Mouse (Mus musculus) kidney, postnatal 0 days (tissue): ENCODE measurements around the gene Ccdc177. TPM values are rescaled to one million over a fixed set of nuclear protein-coding genes. Genes with fewer than 3 reads are reported as not detected.
"Not testable (repeated sequence)": the region's sequence is repeated elsewhere in the genome, so short reads cannot be mapped to it uniquely, and the experiment has no call there.

Experiments
- ATAC-seq: fragments of 200-750 bp; cut with Nextera tagmentation; replicated peaks from 2 replicates; pipeline ENCODE4 v1.8.0; 2017; ENCODE audit warnings: low read depth, moderate number of reproducible peaks, moderate TSS enrichment, moderate library complexity; ENCODE audit not compliant: low FRiP score
- DNase-seq: peaks from one replicate; pipeline ENCODE4 v3.0.0-alpha.2; 2016; ENCODE audit warnings: low spot score
- H3K27ac ChIP-seq: fragments of 300-500 bp; sonication (generic); 2 replicates; pipeline ENCODE4 v1.5.1; 2014; ENCODE audit warnings: mild to moderate bottlenecking
- H3K27me3 ChIP-seq: fragments of 300-500 bp; sonication (generic); 2 replicates; pipeline ENCODE4 v1.6.1; 2014; ENCODE audit warnings: low read length, mixed read lengths; ENCODE audit not compliant: insufficient read depth
- H3K36me3 ChIP-seq: fragments of 300-500 bp; sonication (generic); 2 replicates; pipeline ENCODE4 v1.6.1; 2014; ENCODE audit warnings: low read length, mixed read lengths; ENCODE audit not compliant: insufficient read depth
- H3K4me1 ChIP-seq: fragments of 300-500 bp; sonication (generic); replicated peaks from 2 replicates; pipeline ENCODE4 v1.6.1; 2014; ENCODE audit warnings: antibody characterized with exemption, low read length, mixed read lengths; ENCODE audit not compliant: insufficient read depth
- H3K4me2 ChIP-seq: fragments of 300-500 bp; sonication (generic); 2 replicates; pipeline ENCODE4 v1.6.1; 2014; ENCODE audit warnings: mild to moderate bottlenecking, low read length, moderate library complexity, mixed read lengths
- H3K4me3 ChIP-seq: fragments of 300-500 bp; sonication (generic); replicated peaks from 2 replicates; pipeline ENCODE4 v1.5.1; 2014; ENCODE audit warnings: low read depth, low read length
- H3K9ac ChIP-seq: fragments of 300-500 bp; sonication (generic); 2 replicates; pipeline ENCODE4 v1.6.1; 2014; ENCODE audit warnings: low read depth, low read length
- H3K9me3 ChIP-seq: fragments of 300-500 bp; sonication (generic); replicated peaks from 2 replicates; pipeline ENCODE4 v1.6.1; 2016; ENCODE audit warnings: low read length, inconsistent platforms, mixed read lengths
- CTCF ChIP-seq: IDR thresholded peaks from 2 replicates; pipeline ENCODE4 v1.5.1; 2016; ENCODE audit warnings: antibody characterized with exemption, low read depth, mild to moderate bottlenecking, moderate library complexity
- WGBS: fragments of 180-500 bp; shearing (Covaris S2); extraction: QIAGEN DNeasy Blood & Tissue Kit; methylation state at CpG from one replicate; pipeline ENCODE4 v1.1.7; 2014; 5-methylcytosine and 5-hydroxymethylcytosine counted together
- polyA plus RNA-seq: library from polyadenylated mRNA; unstranded; fragments of >200 nt; fragmentation: Nextera tagmentation; extraction: Ambion mirVana; gene quantifications from 2 replicates; pipeline ENCODE4 v1.2.1, GENCODE M21; 2015

Ccdc177 gene
- polyA plus RNA-seq, 1 experiment from 2014 or later = 0.08 TPM

GRCm38 (mm10) chr12:80791571-80792444, 31.3 kb upstream of the Ccdc177 start:
- peak; percentile 67 for TF ChIP-seq CTCF

GRCm38 (mm10) chr12:80790700-80791570, 30.4 kb upstream of the Ccdc177 start:
- no peak for TF ChIP-seq CTCF
- H3K27me3 ChIP-seq = no peaks in the 10 kb centered on the region
- no peaks in the 10 kb centered on the region for H3K36me3 ChIP-seq
- under 1% methylated on average over 75 of the region's 80 CpGs for WGBS
- peak overlapping the region; percentile 90 for H3K9ac ChIP-seq
- peak overlapping the region; percentile 84 for H3K4me2 ChIP-seq
- H3K4me3 ChIP-seq = peak overlapping the region; percentile 88
- no peaks in the 10 kb centered on the region for H3K9me3 ChIP-seq
- peak; percentile 57 for ATAC-seq
- peak overlapping the region; percentile 97 for H3K27ac ChIP-seq
- DNase-seq = peak; percentile 29
- peaks cover 12% of the 10 kb centered on the region; the same call in 1 of the 2 replicates for H3K4me1 ChIP-seq

More at GRCm38 (mm10) chr12:80791571-80792444, 31.3 kb upstream of the Ccdc177 start:
- peak; percentile 74 for DNase-seq
- H3K27ac ChIP-seq = peak overlapping the region; percentile 97; the same call in 1 of the 2 replicates
- peak overlapping the region; percentile 84 for H3K4me2 ChIP-seq
- 37% methylated on average over 6 of the region's 6 CpGs for WGBS
- peak overlapping the region; percentile 88 for H3K4me3 ChIP-seq
- peaks cover 12% of the 10 kb centered on the region; the same call in 1 of the 2 replicates for H3K4me1 ChIP-seq
- peak overlapping the region; percentile 90 for H3K9ac ChIP-seq
- no peaks in the 10 kb centered on the region for H3K36me3 ChIP-seq
- no peaks in the 10 kb centered on the region for H3K9me3 ChIP-seq
- H3K27me3 ChIP-seq = no peaks in the 10 kb centered on the region
- no peak for ATAC-seq

- H3K9me3 ChIP-seq = no peaks in the 10 kb centered on the region
- peak; percentile 40 for TF ChIP-seq CTCF
- peak within 1 kb of the TSS; percentile 84 for H3K4me2 ChIP-seq
- peak within 1 kb of the TSS; percentile 88 for H3K4me3 ChIP-seq
- ATAC-seq = peak; percentile 96
- H3K27ac ChIP-seq = peak within 1 kb of the TSS; percentile 97
- H3K27me3 ChIP-seq = no peaks in the 10 kb centered on the region
- WGBS = 2% methylated on average over 55 of the region's 56 CpGs
- H3K36me3 ChIP-seq = no peaks in the 10 kb centered on the region
- peak within 1 kb of the TSS; percentile 90 for H3K9ac ChIP-seq
- peak; percentile 98 for DNase-seq
- peaks cover 8% of the 10 kb centered on the region; the same call in 1 of the 2 replicates for H3K4me1 ChIP-seq
Observed at GRCm38 (mm10) chr12:80789849-80790694, 29.6 kb upstream of the Ccdc177 start, which contains the start of gene Susd6. TSS of gene Susd6 (plus strand) at chr12:80790510.

- H3K4me3 ChIP-seq, H3K9me3 ChIP-seq, DNase-seq, ATAC-seq, H3K27me3 ChIP-seq, H3K36me3 ChIP-seq, H3K4me2 ChIP-seq, H3K4me1 ChIP-seq, H3K27ac ChIP-seq, H3K9ac ChIP-seq: not testable (repeated sequence)
- 85% methylated on average over 4 of the region's 4 CpGs for WGBS
Observed at GRCm38 (mm10) chr12:80789276-80789675, 28.8 kb upstream of the Ccdc177 start.

DNA sequence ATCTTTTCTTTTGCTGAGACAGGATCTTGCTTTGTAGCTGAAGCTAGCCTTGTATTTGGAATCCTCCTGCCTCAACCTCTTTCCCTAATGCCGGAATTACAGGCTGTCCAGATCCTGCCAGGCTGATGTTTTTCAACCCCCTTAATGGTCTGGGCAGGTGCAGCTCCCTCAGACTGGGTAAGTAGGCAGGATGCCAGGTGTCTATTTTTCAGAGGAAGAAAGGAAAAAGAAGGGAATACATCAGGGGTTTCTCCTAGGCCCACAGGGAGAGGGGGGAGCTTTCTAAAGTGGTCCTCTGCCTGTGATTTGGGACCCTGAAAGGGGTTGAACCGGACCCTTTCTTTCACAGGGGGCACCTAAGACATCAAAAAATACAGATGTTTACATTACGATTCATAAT, 27.7 kb upstream of the Ccdc177 start:
- peaks cover 8% of the 10 kb centered on the region; the same call in 1 of the 2 replicates for H3K4me1 ChIP-seq
- no peak for TF ChIP-seq CTCF
- H3K27ac ChIP-seq = peak overlapping the region; percentile 33; the same call in 1 of the 2 replicates
- H3K9ac ChIP-seq = no peak overlapping the region
- H3K4me3 ChIP-seq = no peak overlapping the region
- H3K4me2 ChIP-seq = no peak overlapping the region
- ATAC-seq (no peak), DNase-seq (no peak)
- no peaks in the 10 kb centered on the region for H3K27me3 ChIP-seq
- H3K36me3 ChIP-seq = no peaks in the 10 kb centered on the region
- WGBS = 83% methylated on average over 3 of the region's 3 CpGs
- H3K9me3 ChIP-seq = no peaks in the 10 kb centered on the region
